Mouse (Mus musculus): ENCODE data around the gene Abca4. TPM values are rescaled to one million over a fixed set of nuclear protein-coding genes. Genes with fewer than 3 reads are reported as not detected.

Gene Abca4
- 2.5 TPM for polyA plus RNA-seq (2014; fragmentation: Illumina TruSeq; extraction: RNeasy Lipid Tissue Mini Kit (QIAGEN cat#74804); ENCODE audit: insufficient read depth, low read depth, low replicate concordance)

DNA sequence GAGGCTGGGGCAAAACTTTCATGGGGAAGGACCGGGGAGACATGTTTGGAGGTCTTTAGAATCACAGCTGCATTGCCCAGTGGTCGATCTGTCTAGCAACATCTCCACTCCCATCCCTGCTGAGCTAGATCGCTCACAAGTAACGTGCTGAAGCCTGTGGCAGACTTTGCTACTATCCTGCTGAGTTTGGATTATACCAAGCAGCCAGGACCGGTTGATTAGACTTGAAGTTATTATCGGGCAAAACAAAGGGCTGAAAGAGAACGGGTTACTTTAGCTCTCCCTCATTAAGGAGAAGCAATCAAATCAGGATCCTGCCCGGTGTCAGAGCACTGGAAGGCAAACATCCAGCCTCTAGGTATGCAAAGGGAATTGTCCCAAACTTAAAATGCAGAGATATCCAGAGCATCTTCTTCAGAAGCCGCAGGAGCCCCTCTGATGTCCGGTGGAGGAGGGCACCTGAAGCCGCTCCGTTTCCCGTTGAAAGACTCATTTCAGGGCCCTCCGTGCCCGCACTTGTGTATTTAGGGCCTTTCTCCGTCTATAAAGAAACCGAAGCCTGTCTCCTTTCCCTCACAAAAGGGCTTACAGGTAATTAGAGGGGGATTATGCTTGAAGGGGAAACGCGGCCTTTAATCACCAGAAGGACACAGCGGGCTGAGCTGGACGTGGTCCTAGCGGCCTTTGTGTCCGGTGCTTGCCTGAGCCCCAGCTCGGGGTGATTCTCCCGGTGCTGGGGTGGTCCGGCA is at the start of gene Abca4:
TSS of gene Abca4 (plus strand) at position 645 of the 749 bp plus-strand sequence.

Other genes starting within 250 kb of the Abca4 start
- gene Abcd3, start 229.1 kb upstream of the Abca4 start, polyA plus RNA-seq (2014; fragmentation: Illumina TruSeq; extraction: RNeasy Lipid Tissue Mini Kit (QIAGEN cat#74804); ENCODE audit: insufficient read depth, low read depth, low replicate concordance), result 51.6 TPM
- gene Arhgap29, start 91.9 kb upstream of the Abca4 start, polyA plus RNA-seq (2014; fragmentation: Illumina TruSeq; extraction: RNeasy Lipid Tissue Mini Kit (QIAGEN cat#74804); ENCODE audit: insufficient read depth, low read depth, low replicate concordance), result 56.6 TPM
- 28.4 TPM for gene Gclm, start 201.1 kb downstream of the Abca4 start, polyA plus RNA-seq (2014; fragmentation: Illumina TruSeq; extraction: RNeasy Lipid Tissue Mini Kit (QIAGEN cat#74804); ENCODE audit: insufficient read depth, low read depth, low replicate concordance)
- 23.7 TPM for gene Dnttip2, start 229.9 kb downstream of the Abca4 start, polyA plus RNA-seq (2014; fragmentation: Illumina TruSeq; extraction: RNeasy Lipid Tissue Mini Kit (QIAGEN cat#74804); ENCODE audit: insufficient read depth, low read depth, low replicate concordance)
- 21.6 TPM for gene Bcar3, start 249.7 kb downstream of the Abca4 start, polyA plus RNA-seq (2014; fragmentation: Illumina TruSeq; extraction: RNeasy Lipid Tissue Mini Kit (QIAGEN cat#74804); ENCODE audit: insufficient read depth, low read depth, low replicate concordance)